Mouse (Mus musculus): ENCODE data around the gene Prx. TPM values are rescaled to one million over a fixed set of nuclear protein-coding genes. Genes with fewer than 3 reads are reported as not detected.

The Prx gene
- polyA plus RNA-seq, 1 experiment from 2014 or later, result 1.2 TPM

DNA sequence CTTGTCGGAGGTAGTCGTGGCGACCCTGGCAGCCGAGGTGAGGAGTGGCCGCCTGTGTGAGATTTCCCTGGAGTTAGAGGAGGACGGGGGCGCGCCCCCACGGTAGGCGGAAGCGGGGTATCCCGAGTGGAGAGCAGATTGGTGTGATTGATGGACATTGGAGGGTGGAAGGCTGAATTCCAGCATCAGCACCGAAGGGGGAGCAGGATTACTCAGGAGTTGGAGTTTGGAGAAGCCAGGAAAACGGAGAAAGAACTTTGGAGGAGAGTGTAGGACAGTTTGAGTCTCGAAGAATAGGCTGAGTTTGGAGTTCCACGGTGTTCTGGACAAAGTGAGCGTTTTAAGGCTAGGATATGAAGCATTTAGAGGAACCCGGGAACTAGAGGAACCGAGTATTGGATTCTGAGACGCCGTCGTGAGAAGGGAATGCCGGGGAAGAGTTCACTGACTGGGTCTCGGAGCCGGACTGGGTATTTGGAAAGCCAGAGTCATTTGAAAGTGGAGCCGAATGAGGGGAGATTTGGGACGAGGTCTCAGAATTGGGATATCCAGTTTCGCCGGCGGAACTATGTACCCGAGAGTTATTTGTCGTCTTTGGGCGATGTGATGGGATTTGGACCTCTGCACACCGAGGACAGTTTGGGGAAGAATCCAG is 25.2 kb upstream of the Prx start:
- Histone ChIP-seq H3K27me3 (no peaks in the 10 kb centered on the region), H3K4me1 (replicated peaks) (peaks cover 7% of the 10 kb centered on the region; the same call in 1 of the 2 replicates), H3K4me3 (replicated peaks) (peak overlapping the region; percentile 66), H3K36me3 (peaks cover 15% of the 10 kb centered on the region), H3K9me3 (no peaks in the 10 kb centered on the region), H3K4me2 (replicated peaks) (peak overlapping the region; percentile 78), H3K9ac (replicated peaks) (peak overlapping the region; percentile 69), H3K27ac (peak overlapping the region; percentile 88)
- under 1% methylated on average over 34 of the region's 34 CpGs for WGBS
- no peak for ATAC-seq

DNA sequence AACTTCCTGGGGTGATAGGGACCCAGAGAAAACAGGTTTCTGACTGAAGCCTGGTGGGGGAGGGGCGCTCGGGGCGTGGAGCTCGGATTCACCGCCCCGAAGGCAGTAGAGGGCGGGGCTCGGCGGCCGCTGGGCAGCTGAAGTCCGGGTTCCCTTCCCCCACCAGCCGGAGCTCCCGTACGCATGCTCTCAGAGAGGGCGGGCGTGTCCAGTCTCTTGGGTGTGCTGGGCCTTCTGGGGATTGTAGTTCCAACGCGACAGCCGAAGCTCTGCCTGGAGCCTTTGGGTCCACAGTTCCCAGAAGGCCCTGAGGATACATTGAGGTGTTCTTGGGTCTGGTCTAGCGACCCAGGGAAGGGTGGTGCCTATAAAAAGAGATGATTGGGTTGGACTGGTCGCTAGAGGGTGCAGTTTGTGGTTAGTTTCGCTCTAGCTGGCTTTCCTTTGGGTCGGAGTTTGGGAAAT is 24.6 kb upstream of the Prx start:
- Histone ChIP-seq H3K9ac (replicated peaks) (peak overlapping the region; percentile 69), H3K4me3 (replicated peaks) (peak overlapping the region; percentile 66), H3K27me3 (no peaks in the 10 kb centered on the region), H3K27ac (peak overlapping the region; percentile 88), H3K4me1 (replicated peaks) (peaks cover 7% of the 10 kb centered on the region; the same call in 1 of the 2 replicates), H3K9me3 (no peaks in the 10 kb centered on the region), H3K36me3 (peaks cover 15% of the 10 kb centered on the region), H3K4me2 (replicated peaks) (peak overlapping the region; percentile 78)
- peak; percentile 94 for ATAC-seq
- 0% methylated on average over 23 of the region's 23 CpGs for WGBS

DNA sequence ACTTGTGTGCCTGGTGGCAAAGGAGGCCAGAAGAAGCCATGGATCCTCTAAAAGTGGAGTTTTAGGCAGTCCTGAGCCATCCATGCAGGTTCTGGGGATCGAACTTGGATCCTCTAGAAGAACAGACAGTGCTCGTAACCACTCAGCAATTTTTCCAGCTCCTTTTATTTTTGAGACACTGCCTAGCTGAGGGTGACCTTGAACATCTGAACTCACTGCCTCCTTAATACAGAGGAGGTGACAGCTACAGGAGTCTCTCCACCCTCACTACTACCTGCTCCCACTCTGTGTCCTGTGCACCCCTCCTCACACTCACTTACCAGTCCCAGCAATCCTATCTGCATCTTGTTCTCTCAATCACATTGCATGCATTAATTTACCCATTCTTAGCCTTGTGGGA is 23.5 kb upstream of the Prx start:
- no peaks in the 10 kb centered on the region for H3K27me3 ChIP-seq
- H3K4me1 ChIP-seq (replicated peaks), result peaks cover 8% of the 10 kb centered on the region
- WGBS, result 95% methylated on average over 2 of the region's 2 CpGs
- no peak overlapping the region for H3K4me3 ChIP-seq (replicated peaks)
- no peak overlapping the region for H3K27ac ChIP-seq
- no peak overlapping the region for H3K4me2 ChIP-seq (replicated peaks)
- peaks cover 15% of the 10 kb centered on the region for H3K36me3 ChIP-seq
- no peaks in the 10 kb centered on the region for H3K9me3 ChIP-seq
- ATAC-seq, result no peak
- H3K9ac ChIP-seq (replicated peaks), result peak overlapping the region; percentile 28; the same call in 1 of the 2 replicates

DNA sequence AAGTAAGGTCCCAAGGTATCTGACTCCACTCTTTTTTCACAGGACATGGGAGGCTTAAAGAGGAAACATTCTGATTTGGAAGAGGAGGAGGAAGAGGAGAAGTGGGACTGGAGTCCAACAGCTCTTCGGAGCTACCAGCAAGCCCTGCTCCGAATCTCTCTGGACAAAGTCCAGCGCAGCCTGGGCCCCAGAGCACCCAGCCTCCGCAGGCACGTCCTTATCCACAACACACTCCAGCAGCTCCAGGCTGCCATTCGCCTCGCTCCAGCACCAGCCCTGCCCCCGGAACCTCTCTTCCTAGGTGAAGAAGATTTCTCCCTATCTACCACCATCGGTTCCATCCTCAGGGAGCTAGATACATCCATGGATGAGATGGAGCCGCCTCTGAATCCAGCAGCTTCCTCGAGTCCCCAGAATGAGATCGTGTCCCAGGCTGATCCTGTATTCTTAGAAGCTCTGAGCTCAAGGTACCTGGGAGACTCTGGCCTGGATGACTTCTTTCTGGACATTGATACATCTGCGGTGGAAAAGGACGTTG is 23.0 kb upstream of the Prx start:
- ATAC-seq, result no peak
- H3K4me2 ChIP-seq (replicated peaks), result no peak overlapping the region
- no peak overlapping the region for H3K4me3 ChIP-seq (replicated peaks)
- H3K9ac ChIP-seq (replicated peaks), result peak overlapping the region; percentile 28; the same call in 1 of the 2 replicates
- no peaks in the 10 kb centered on the region for H3K9me3 ChIP-seq
- H3K36me3 ChIP-seq, result peaks cover 15% of the 10 kb centered on the region
- WGBS, result 94% methylated on average over 14 of the region's 14 CpGs
- no peaks in the 10 kb centered on the region for H3K27me3 ChIP-seq
- peaks cover 12% of the 10 kb centered on the region for H3K4me1 ChIP-seq (replicated peaks)
- H3K27ac ChIP-seq, result no peak overlapping the region

DNA sequence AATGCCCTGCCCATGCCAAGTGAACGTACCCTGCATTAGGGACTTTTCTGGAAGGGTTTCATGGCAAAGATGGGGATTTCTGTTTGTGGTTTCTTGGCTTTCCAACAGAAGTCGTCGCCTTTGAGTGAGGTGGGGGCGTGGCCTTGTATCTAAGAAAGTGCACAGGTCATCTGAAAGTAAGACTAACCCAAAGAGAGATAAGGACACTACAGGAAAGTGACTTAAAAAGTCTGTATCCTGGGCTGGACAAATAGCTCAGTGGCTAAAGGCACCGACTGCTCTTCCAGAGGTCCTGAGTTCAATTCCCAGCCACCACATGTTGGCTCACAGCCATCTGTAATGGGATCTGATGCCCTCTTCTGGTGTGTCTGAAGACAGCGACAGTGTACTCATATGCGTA is 20.6 kb upstream of the Prx start:
- Histone ChIP-seq H3K27ac (no peak overlapping the region), H3K4me3 (replicated peaks) (no peak overlapping the region), H3K4me1 (replicated peaks) (peaks cover 21% of the 10 kb centered on the region), H3K9ac (replicated peaks) (no peak overlapping the region), H3K27me3 (no peaks in the 10 kb centered on the region), H3K9me3 (no peaks in the 10 kb centered on the region), H3K36me3 (peaks cover 15% of the 10 kb centered on the region), H3K4me2 (replicated peaks) (no peak overlapping the region)
- WGBS, result 85% methylated on average over 7 of the region's 7 CpGs
- no peak for ATAC-seq

DNA sequence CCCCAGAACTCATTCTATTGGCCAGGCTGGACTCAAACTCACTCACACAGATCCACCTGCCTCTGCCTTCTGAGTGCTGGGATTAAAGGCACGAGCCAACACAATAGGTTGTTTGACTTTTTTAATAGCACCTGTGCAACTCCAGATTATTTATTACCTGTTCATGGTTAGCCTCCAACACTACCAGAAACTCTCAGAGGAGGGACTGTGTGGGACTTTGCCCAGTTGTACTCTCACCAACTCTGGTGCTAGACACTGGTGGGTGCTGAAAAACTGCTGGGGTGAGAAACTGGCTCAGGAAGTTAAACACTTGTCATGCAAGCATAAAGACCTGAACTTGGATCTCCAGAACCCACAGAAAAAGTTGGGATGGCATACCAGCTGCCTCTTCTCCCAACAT is 19.4 kb upstream of the Prx start:
- Histone ChIP-seq H3K4me3 (replicated peaks) (no peak overlapping the region), H3K36me3 (peaks cover 15% of the 10 kb centered on the region), H3K4me1 (replicated peaks) (peaks cover 21% of the 10 kb centered on the region), H3K27me3 (no peaks in the 10 kb centered on the region), H3K4me2 (replicated peaks) (no peak overlapping the region), H3K9me3 (no peaks in the 10 kb centered on the region), H3K27ac (no peak overlapping the region), H3K9ac (replicated peaks) (no peak overlapping the region)
- no peak for ATAC-seq
- 78% methylated on average over 1 of the region's 1 CpGs for WGBS

DNA sequence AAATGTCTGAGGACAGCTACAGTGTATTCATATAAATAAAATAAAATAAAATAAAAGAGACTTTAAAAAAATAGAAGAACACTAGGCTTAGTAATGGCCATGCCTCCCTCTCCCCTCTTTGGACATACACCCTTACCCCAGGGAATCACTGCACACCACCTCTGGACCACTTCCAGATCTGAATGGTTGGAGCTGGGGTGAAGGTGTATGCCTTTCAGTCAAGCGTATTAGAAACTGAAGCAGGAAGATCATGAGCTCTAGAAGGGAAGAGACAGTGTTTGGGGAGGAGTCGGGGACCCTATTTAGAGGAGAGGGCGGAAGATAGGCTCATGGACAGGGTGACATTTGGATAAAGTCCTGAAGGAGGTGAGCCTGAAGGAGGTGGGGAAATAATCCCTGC is 18.6 kb upstream of the Prx start:
- Histone ChIP-seq H3K4me2 (replicated peaks) (no peak overlapping the region), H3K27me3 (peaks cover 4% of the 10 kb centered on the region; the same call in 1 of the 2 replicates), H3K27ac (no peak overlapping the region), H3K4me3 (replicated peaks) (no peak overlapping the region), H3K36me3 (peaks cover 15% of the 10 kb centered on the region), H3K9ac (replicated peaks) (no peak overlapping the region), H3K4me1 (replicated peaks) (peaks cover 14% of the 10 kb centered on the region), H3K9me3 (no peaks in the 10 kb centered on the region)
- WGBS, result 67% methylated on average over 3 of the region's 3 CpGs
- ATAC-seq, result no peak

DNA sequence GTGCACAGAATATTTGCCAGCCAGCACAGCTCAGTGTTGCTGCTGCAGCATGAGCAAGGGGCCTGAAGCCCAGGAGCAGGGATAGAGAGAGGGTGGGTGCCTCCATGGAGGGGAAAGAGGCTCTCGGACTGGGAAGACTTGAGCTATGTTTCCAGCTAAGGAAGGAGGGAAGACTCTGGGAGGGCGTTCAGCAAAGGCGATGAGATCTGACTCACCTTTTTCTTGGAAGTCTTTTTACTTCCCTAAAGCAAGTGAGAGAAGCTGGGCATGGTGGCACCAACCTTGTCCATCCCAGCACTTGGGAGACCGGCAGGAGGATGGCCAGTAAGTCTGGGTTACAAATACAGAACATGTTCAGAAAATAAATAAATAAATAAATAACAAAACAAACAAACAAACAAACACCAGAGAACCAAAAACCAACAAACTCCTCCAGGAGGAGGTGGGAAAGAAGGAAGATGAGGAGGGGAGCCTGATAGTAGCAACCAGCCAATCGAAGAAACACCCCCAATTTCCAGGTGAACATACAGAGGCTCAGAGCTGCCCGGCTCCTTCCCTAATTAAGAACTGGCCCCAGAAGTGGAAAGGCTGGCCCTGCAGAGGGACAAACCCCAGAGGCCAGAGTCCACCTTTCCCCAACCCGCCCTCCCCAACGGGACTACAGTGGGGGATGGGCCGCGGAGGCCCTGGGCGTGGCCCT is 18.0 kb upstream of the Prx start:
- Histone ChIP-seq H3K27me3 (peaks cover 7% of the 10 kb centered on the region; the same call in 1 of the 2 replicates), H3K9ac (replicated peaks) (peak overlapping the region; percentile 60; the same call in 1 of the 2 replicates), H3K9me3 (no peaks in the 10 kb centered on the region), H3K4me2 (replicated peaks) (peak overlapping the region; percentile 60), H3K4me1 (replicated peaks) (peaks cover 14% of the 10 kb centered on the region), H3K27ac (no peak overlapping the region), H3K4me3 (replicated peaks) (peak overlapping the region; percentile 33), H3K36me3 (peaks cover 15% of the 10 kb centered on the region)
- WGBS, result 13% methylated on average over 11 of the region's 11 CpGs
- ATAC-seq, result peak; percentile 61

DNA sequence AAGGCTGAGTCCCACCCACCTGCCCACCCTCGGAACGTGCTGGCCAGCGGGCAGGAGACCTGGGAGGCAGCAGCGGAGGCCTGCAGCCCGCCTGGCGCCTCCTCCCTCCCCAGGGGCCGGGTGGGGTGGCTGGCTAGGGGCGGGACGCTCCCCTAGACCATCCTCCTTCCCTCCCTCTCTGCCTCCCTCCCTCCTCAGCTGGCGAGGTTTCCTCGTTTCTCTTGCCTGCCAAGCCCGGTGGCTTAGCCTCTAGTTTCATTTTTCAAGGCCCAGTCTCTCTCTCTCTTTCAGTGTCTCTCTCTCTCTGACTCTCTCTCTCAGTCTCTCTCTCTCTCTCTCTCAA is 17.5 kb upstream of the Prx start:
- H3K4me1 ChIP-seq (replicated peaks), result peaks cover 18% of the 10 kb centered on the region
- H3K4me2 ChIP-seq (replicated peaks), result peak overlapping the region; percentile 60
- H3K27me3 ChIP-seq, result peaks cover 7% of the 10 kb centered on the region; the same call in 1 of the 2 replicates
- H3K27ac ChIP-seq, result no peak overlapping the region
- peak; percentile 65 for ATAC-seq
- WGBS, result 0% methylated on average over 10 of the region's 12 CpGs
- H3K4me3 ChIP-seq (replicated peaks), result peak overlapping the region; percentile 33
- peak overlapping the region; percentile 60; the same call in 1 of the 2 replicates for H3K9ac ChIP-seq (replicated peaks)
- no peaks in the 10 kb centered on the region for H3K9me3 ChIP-seq
- H3K36me3 ChIP-seq, result peaks cover 10% of the 10 kb centered on the region

DNA sequence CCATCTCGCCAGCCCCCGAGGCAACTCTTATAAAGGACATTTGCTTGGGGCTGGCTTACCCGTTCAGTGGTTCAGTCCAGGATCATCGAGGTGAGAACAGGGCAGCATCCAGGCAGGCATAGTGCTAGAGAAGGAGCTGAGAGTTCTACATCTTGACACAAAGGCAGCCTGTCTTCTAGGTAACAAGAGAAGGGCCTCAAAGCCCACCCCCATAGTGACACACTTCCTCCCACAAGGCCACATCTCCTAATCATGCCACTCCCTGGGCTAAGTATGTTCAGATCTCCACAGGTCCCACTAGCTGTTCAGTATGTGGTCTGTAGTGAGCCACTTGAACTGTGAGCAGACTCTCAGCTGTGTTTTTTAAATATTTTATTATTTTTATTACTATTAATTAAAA is 15.3 kb upstream of the Prx start:
- H3K9me3 ChIP-seq, result no peaks in the 10 kb centered on the region
- H3K36me3 ChIP-seq, result no peaks in the 10 kb centered on the region
- no peak overlapping the region for H3K4me3 ChIP-seq (replicated peaks)
- peaks cover 29% of the 10 kb centered on the region for H3K4me1 ChIP-seq (replicated peaks)
- H3K27ac ChIP-seq, result no peak overlapping the region
- H3K27me3 ChIP-seq, result peaks cover 9% of the 10 kb centered on the region; the same call in 1 of the 2 replicates
- H3K9ac ChIP-seq (replicated peaks), result no peak overlapping the region
- ATAC-seq, result no peak
- WGBS, result 88% methylated on average over 4 of the region's 4 CpGs
- no peak overlapping the region for H3K4me2 ChIP-seq (replicated peaks)

DNA sequence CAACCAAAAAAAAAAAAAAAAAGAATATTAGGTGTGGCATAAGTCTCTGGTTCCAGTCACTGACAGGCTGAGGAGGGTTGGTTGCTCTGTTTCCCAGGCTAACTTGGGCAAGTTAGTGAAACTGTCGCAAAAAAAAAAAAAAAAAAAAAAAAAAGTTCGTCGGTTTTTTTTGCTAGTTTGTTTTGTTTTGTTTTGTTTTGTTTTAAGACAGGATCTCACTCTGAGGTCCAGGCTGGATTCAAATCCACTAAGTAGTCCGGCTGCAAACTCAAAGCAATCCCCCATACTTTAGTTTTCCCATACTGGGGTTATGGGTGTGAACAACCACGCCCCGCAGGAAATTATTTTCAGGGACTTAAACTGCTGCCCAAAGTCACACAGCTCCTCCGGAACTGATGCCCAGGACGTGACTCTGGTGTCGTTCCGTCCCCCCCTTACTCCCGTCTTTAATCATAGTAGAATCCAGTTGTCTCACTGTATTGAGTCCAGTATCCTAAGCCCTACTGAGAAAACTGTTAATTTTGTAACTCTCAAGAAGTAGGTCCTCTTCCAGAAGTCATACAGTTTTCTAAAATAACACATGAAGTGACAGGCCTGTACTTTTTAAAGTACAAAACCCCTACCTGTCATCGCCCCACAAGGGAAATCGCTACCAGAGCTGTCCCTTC is 12.9 kb upstream of the Prx start:
- H3K4me2 ChIP-seq (replicated peaks), result peak overlapping the region; percentile 59
- peak overlapping the region; percentile 69 for H3K4me3 ChIP-seq (replicated peaks)
- peaks cover 23% of the 10 kb centered on the region; the same call in 1 of the 2 replicates for H3K27me3 ChIP-seq
- H3K9me3 ChIP-seq, result no peaks in the 10 kb centered on the region
- peaks cover 30% of the 10 kb centered on the region for H3K4me1 ChIP-seq (replicated peaks)
- peak overlapping the region; percentile 86; the same call in 1 of the 2 replicates for H3K27ac ChIP-seq
- peak overlapping the region; percentile 49; the same call in 1 of the 2 replicates for H3K9ac ChIP-seq (replicated peaks)
- 6% methylated on average over 13 of the region's 13 CpGs for WGBS
- peak; percentile 28 for ATAC-seq
- no peaks in the 10 kb centered on the region for H3K36me3 ChIP-seq

Measured in midbrain, embryonic 13.5 days (tissue).